Mouse (Mus musculus) heart, embryonic 10.5 days (tissue): ENCODE measurements around the gene Txnrd1. TPM values are rescaled to one million over a fixed set of nuclear protein-coding genes. Genes with fewer than 3 reads are reported as not detected.
A peak's percentile ranks its signal among the peaks of the same experiment; 100 is the strongest.

Experiments
- DNase-seq: peaks from one replicate; pipeline ENCODE4 v3.0.0-alpha.2; 2017; ENCODE audit warnings: low spot score
- H3K27ac ChIP-seq: fragments of 300-500 bp; sonication (generic); 2 replicates; pipeline ENCODE4 v1.5.1; 2016; ENCODE audit warnings: mild to moderate bottlenecking
- H3K27me3 ChIP-seq: fragments of 300-500 bp; sonication (generic); 2 replicates; pipeline ENCODE4 v1.6.1; 2016; ENCODE audit warnings: mild to moderate bottlenecking; ENCODE audit not compliant: poor library complexity, insufficient read depth, severe bottlenecking
- H3K36me3 ChIP-seq: fragments of 300-500 bp; sonication (generic); 2 replicates; pipeline ENCODE4 v1.6.1; 2016; ENCODE audit warnings: mild to moderate bottlenecking, moderate library complexity
- H3K4me1 ChIP-seq: fragments of 300-500 bp; sonication (generic); 2 replicates; pipeline ENCODE4 v1.6.1; 2016; ENCODE audit warnings: mild to moderate bottlenecking
- H3K4me3 ChIP-seq: fragments of 300-500 bp; sonication (generic); 2 replicates; pipeline ENCODE4 v1.5.1; 2016; ENCODE audit warnings: mild to moderate bottlenecking, moderate library complexity
- H3K9me3 ChIP-seq: fragments of 300-500 bp; sonication (generic); 2 replicates; pipeline ENCODE4 v1.6.1; 2016; ENCODE audit warnings: mild to moderate bottlenecking, moderate library complexity
- WGBS: fragments of 180-500 bp; shearing (Covaris S2); methylation state at CpG from one replicate; pipeline ENCODE4 v1.1.7; 2016; 5-methylcytosine and 5-hydroxymethylcytosine counted together
- polyA plus RNA-seq: library from polyadenylated mRNA; unstranded; fragments of >200 nt; fragmentation: Nextera tagmentation; extraction: Ambion mirVana; gene quantifications from 2 replicates; pipeline ENCODE4 v1.2.1, GENCODE M21; 2016

Gene Txnrd1
- polyA plus RNA-seq, 1 experiment from 2014 or later: 120 TPM

DNA sequence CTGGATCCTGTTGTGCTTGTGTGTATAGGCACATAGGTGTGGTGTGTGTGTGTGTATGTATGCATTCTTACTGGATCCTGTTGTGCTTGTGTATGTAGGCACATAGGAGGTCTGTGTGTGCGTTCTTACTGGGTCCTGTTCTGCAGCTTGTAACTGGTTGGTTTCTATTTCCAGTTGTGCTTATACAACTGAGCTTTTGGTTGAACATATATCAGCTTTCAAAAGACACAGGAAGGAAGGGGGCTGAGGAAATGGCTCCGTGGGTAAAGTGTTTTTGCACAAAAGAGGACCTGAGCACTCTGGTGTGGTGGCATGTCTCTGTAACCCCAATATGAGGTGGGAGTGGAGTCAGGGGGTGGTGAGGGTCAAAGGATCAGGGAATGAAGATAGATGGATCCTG, 57.2 kb downstream of the Txnrd1 start:
- Histone ChIP-seq H3K27ac (0 out of 2 replicates have a peak overlapping the region, but pooled peaks have one; percentile 19), H3K27me3 (no peaks in the 10 kb centered on the region), H3K4me1 (peaks cover 13% of the 10 kb centered on the region; the same call in 1 of the 2 replicates), H3K9me3 (no peaks in the 10 kb centered on the region), H3K4me3 (no peak overlapping the region), H3K36me3 (peaks cover 95% of the 10 kb centered on the region)
- 75% methylated on average over 2 of the region's 2 CpGs for WGBS
- DNase-seq: no peak

DNA sequence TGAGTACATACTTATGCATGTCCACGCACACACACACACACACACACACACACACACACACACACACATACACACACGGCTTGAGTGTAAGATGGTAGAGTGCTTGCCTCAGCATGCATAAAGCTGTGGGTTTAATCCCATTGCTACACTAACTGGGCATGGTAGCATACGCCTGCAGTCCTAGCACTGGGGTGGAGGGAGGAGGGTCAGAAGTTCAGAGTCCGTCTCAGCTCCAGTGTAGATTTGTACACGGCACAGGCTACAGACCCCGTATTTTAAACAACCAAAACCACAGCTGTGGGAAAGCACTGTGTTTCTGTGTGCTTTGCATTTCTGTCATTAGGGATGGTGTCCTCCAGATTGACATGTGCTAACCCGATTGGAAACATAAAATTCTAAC, 57.7 kb downstream of the Txnrd1 start:
- peaks cover 13% of the 10 kb centered on the region; the same call in 1 of the 2 replicates for H3K4me1 ChIP-seq
- peaks cover 95% of the 10 kb centered on the region for H3K36me3 ChIP-seq
- no peak overlapping the region for H3K4me3 ChIP-seq
- WGBS: 85% methylated on average over 7 of the region's 7 CpGs
- no peaks in the 10 kb centered on the region for H3K9me3 ChIP-seq
- no peak for DNase-seq
- no peak overlapping the region for H3K27ac ChIP-seq
- H3K27me3 ChIP-seq: no peaks in the 10 kb centered on the region

DNA sequence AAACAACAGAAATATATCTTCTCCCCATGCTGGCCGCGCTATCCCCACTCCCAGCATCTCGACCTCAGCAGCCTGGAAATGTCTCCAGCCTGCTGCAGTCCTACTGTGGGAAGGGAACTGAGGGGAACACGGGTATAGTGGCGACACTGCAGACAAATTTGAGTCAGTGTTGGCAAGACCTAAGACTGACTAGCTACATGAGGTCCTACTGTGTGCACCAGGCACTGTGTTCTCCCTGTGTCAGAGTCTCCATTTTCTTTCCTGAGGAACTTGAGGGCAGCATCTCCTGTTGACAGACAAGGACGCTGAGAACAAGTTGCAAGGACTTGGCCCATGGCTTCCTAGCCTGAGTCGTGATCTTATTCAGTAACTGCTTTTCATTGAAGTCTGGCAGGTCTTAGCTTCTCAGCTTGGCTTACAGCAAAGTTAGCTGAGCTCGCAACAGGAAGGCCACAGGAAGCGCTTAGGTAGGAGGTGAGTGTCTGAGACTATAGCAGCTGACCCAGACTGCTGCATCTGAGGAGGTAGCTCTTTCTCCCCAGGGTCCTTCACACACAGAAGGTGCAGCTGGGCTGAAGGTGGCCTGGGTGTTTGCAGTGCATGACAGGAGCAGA, 58.8 kb downstream of the Txnrd1 start:
- peaks cover 94% of the 10 kb centered on the region for H3K36me3 ChIP-seq

DNA sequence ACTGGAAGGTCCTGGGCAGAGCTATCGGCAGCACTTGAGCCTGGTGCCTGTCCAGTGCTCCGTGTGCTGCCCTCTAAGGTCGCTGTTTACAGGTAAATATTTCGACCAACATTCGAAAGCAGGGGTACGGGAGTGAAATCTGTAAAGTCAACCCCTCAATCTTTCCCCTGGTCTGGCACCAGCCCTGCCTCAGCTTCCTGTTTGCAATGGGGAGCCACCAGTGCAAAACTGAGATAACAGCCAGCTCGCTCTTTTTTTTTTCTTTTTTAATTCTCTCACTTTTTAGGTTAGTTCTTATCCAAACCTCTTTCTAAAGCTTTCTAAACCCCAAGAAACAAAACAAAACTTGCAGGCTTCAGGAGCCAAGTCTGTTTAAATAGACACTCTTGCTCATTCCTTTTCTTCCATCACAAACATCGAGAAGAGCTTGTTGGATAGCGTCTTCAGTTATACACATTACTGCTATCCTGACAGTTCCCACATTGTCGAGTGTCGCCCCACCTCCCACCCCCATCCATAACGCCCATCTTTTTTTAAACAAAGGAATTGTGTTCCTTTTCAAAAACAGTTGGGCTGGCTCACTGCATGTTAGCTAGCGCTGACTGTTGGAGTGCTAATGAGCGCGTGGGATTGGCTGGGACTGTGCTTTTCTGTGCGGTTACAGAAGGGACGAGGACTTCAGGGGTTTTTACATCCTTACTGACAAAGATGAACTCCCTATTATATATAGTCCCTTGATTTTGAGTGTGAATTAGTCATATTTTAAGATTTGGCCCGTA, 60.3 kb downstream of the Txnrd1 start:
- WGBS: 74% methylated on average over 18 of the region's 18 CpGs
- Histone ChIP-seq H3K36me3 (peaks cover 87% of the 10 kb centered on the region), H3K4me1 (peaks cover 19% of the 10 kb centered on the region; the same call in 1 of the 2 replicates), H3K4me3 (no peak overlapping the region), H3K9me3 (no peaks in the 10 kb centered on the region), H3K27ac (no peak overlapping the region), H3K27me3 (no peaks in the 10 kb centered on the region)
- DNase-seq: no peak

More for the DNA sequence above, 58.8 kb downstream of the Txnrd1 start:
- H3K4me3 ChIP-seq: no peak overlapping the region
- no peaks in the 10 kb centered on the region for H3K27me3 ChIP-seq
- 88% methylated on average over 9 of the region's 9 CpGs for WGBS
- H3K27ac ChIP-seq: no peak overlapping the region
- DNase-seq: no peak
- H3K4me1 ChIP-seq: peaks cover 13% of the 10 kb centered on the region; the same call in 1 of the 2 replicates
- no peaks in the 10 kb centered on the region for H3K9me3 ChIP-seq

DNA sequence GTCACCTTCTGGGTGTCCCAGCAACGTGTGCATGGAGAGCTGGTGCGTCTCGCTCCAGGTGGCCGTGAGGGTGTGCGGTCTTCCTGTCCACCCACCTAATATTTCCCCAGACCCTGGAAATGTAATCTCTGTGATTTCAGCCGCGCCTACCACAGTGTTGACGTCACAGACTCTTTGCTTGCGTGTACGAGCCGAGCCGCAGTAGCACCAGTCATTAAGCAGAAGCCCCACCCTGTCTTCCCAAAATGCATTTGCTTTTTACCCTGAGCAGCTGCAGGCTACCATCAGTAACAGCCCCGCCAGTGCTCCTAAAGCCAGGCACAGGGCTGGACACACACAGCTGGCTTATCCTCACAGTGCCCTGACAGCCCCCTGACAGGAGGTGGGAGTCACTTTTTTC, 64.2 kb downstream of the Txnrd1 start:
- Histone ChIP-seq H3K36me3 (peaks cover 50% of the 10 kb centered on the region), H3K4me3 (no peak overlapping the region), H3K9me3 (no peaks in the 10 kb centered on the region), H3K27me3 (no peaks in the 10 kb centered on the region), H3K4me1 (peaks cover 31% of the 10 kb centered on the region), H3K27ac (no peak overlapping the region)
- 96% methylated on average over 13 of the region's 13 CpGs for WGBS
- no peak for DNase-seq

DNA sequence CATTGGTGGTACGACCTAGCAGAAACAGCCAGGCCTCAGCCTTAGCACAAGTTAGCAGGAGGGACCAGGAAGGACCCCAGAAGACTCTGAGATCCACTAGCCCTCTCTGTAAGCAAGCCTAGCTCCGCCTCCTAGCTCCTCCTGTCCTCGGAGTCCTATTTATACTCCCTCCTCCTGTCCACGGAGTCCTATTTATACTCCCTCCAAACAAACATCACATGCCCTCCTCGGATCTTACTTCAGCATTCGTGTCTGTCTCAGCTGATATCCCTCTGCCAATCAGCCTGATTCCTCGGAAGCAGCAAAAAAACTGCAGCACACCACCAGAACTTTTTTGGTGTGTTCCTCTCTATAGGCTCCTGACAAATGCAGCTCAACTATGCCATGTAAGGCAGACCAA, 65.1 kb downstream of the Txnrd1 start:
- peaks cover 40% of the 10 kb centered on the region for H3K36me3 ChIP-seq
- 35% methylated on average over 7 of the region's 7 CpGs for WGBS
- no peak overlapping the region for H3K27ac ChIP-seq
- no peak for DNase-seq
- no peak overlapping the region for H3K4me3 ChIP-seq
- H3K9me3 ChIP-seq: no peaks in the 10 kb centered on the region
- peaks cover 40% of the 10 kb centered on the region for H3K4me1 ChIP-seq
- H3K27me3 ChIP-seq: no peaks in the 10 kb centered on the region

DNA sequence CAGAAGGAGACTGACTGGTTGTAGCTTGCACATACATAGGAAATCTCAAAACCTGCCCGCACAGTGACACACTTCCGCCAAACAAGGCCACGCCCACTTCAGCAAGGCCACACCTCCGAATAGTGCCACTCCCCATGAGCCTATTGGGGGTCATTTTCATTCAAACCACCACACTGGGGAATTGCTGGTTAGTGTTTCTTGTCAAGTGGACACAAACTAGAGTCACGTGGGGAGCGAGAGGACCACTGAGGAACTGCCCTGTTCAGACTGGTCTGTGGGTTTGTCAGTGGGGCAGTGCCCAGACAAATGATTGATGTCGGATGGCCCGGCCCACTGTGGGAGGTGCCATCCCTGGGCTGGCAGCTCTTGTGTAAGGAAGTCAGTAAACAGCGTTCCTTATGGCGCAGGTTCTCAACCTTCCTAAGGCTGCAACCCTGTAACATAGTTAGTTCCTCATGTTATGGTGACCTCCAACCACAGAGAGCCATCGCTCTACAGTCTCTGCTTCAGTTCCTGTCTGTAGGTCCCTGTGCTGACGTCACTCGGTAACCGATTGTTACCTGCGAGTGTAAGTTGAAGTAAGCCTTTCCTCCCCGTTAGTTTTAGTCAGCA, 66.2 kb downstream of the Txnrd1 start:
- H3K4me1 ChIP-seq: peaks cover 40% of the 10 kb centered on the region
- H3K36me3 ChIP-seq: peaks cover 31% of the 10 kb centered on the region
- WGBS: 39% methylated on average over 16 of the region's 16 CpGs
- DNase-seq: no peak
- H3K27me3 ChIP-seq: peaks cover under 1% of the 10 kb centered on the region; the same call in 1 of the 2 replicates
- H3K27ac ChIP-seq: no peak overlapping the region
- no peaks in the 10 kb centered on the region for H3K9me3 ChIP-seq
- H3K4me3 ChIP-seq: peak overlapping the region; percentile 20

DNA sequence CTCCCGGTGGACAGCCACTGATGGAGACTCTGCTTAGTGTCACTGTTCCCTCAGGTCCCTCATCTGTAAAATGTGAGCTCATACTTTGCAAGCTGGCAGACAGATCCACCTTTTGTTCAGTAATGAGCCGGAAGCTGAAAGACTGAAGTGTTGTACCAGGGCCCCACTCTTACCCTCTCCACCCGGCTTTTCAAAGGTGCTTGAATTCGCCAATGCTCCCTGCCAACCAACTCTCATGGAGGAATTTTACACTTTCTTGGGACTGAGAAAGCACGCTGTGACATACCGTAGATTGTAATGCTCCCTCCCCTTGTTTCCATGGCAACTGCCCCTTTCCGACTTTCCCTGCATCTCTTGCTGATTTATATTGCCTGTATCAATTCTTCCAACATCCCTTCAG, 66.8 kb downstream of the Txnrd1 start:
- Histone ChIP-seq H3K4me1 (peaks cover 34% of the 10 kb centered on the region), H3K36me3 (peaks cover 26% of the 10 kb centered on the region), H3K4me3 (peak overlapping the region; percentile 20; the same call in 1 of the 2 replicates), H3K27me3 (peaks cover 5% of the 10 kb centered on the region; the same call in 1 of the 2 replicates), H3K9me3 (no peaks in the 10 kb centered on the region), H3K27ac (no peak overlapping the region; the same call in 1 of the 2 replicates)
- DNase-seq: no peak
- WGBS: 33% methylated on average over 7 of the region's 7 CpGs

DNA sequence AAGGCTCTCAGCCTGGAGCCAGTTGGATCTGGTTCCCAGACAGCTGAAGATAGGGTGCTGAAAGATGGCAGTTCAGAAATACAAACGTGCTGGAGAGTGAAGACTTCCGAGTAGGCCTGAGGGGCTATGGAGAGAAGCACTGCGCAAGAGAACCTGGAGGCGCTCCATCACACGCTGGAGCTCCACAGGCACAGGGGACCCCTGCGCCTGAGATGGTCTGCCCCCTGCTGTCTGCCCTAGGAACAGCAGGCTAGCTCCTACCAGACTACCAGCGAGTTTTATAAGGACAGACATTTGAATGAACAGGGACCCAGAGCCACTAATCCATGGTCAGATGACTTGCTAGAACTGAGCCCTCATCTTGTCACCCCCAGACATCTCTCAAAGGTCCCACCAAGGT, 67.7 kb downstream of the Txnrd1 start:
- peak; percentile 88 for DNase-seq
- Histone ChIP-seq H3K4me1 (peaks cover 33% of the 10 kb centered on the region), H3K27me3 (peaks cover 5% of the 10 kb centered on the region; the same call in 1 of the 2 replicates), H3K27ac (no peak overlapping the region), H3K4me3 (no peak overlapping the region), H3K36me3 (peaks cover 17% of the 10 kb centered on the region), H3K9me3 (no peaks in the 10 kb centered on the region)
- whole genome bisulfite sequencing: 3% methylated on average over 7 of the region's 7 CpGs

DNA sequence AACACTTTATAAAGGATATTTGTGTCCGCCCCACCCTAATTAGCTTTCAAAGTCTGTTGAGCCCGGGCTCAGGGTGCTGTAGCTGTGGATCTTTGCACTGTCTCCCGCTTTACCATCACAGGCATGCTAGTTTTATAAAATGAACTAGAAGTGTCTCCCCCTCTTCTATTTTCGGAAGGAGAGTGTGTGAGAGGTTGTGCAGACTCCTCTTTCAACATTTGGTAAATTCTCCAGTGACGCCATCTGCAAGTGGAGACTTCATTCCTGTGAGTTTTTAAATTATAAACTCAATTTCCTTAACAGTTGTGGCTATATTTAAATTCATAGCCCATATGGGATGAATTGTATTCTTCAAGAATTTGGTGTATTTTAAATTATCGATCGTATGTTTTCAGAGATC, 74.8 kb downstream of the Txnrd1 start:
- Histone ChIP-seq H3K27me3 (peaks cover 22% of the 10 kb centered on the region), H3K9me3 (no peaks in the 10 kb centered on the region), H3K36me3 (no peaks in the 10 kb centered on the region), H3K27ac (no peak overlapping the region), H3K4me3 (no peak overlapping the region), H3K4me1 (peaks cover 11% of the 10 kb centered on the region)
- no peak for DNase-seq
- 76% methylated on average over 7 of the region's 7 CpGs for WGBS

DNA sequence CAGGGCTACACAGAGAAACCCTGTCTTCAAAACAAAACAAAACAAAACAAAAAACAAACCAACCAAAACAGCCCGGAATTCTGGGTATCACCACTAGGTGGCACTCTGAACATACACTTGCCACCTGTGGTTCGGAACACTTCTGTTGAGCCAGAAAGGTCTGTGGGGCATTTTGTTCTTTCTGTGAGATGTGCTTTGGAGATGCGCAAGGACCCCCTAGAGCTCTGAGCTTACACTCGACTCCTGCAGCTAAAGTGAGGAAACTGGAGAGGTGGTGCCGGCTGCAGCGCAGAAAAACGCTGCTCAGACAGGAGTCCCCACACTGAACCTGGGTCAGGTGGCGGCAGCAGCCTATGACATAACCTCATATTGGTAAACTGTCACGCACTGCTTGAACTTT, 75.6 kb downstream of the Txnrd1 start:
- Histone ChIP-seq H3K4me1 (peaks cover 8% of the 10 kb centered on the region), H3K4me3 (no peak overlapping the region), H3K36me3 (no peaks in the 10 kb centered on the region), H3K27me3 (peaks cover 22% of the 10 kb centered on the region), H3K27ac (no peak overlapping the region), H3K9me3 (no peaks in the 10 kb centered on the region)
- 16% methylated on average over 9 of the region's 9 CpGs for WGBS
- no peak for DNase-seq

DNA sequence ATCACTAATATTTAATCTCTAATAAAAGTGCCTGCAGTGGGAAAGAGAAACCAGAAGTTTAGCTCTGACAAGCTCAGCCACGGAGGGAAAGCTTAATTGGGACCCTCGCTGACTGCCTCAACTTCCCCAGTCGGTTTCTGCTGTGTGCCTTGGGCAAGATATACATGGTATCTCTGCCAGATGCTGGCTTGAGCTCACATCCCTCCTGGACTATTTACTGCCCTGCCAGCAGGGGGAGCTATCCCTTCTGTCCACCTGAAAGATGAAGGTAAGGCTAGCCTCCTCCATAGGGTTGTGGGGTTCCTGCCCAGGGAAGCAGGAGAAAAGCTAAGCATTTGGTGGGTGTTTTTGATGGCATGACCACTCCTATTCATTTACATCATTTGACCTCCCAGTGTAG, 76.4 kb downstream of the Txnrd1 start:
- H3K27ac ChIP-seq: no peak overlapping the region
- H3K36me3 ChIP-seq: no peaks in the 10 kb centered on the region
- H3K4me1 ChIP-seq: peaks cover 8% of the 10 kb centered on the region
- 71% methylated on average over 3 of the region's 3 CpGs for WGBS
- peaks cover 18% of the 10 kb centered on the region for H3K27me3 ChIP-seq
- no peak overlapping the region for H3K4me3 ChIP-seq
- H3K9me3 ChIP-seq: no peaks in the 10 kb centered on the region
- no peak for DNase-seq

DNA sequence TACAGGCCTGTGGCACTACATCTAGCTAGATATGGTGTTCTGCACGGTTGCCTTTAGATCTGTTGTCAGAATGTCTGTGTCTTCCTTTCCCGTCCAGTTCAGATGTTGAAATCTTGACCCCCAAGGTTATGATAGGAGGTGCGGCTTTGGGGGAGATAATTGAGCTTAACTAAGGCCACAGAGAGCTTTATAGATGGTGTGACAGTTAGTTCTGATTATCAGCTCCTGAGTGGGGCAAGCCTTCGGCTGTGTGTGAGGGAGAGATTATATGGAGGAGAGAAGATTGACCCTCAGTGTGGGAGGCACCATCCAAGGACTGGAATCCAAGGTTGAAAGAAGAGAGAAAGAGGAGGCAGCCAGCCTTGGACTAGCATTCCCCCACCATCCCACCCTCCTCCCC, 79.5 kb downstream of the Txnrd1 start:
- Histone ChIP-seq H3K4me3 (no peak overlapping the region), H3K27ac (no peak overlapping the region), H3K27me3 (peaks cover 13% of the 10 kb centered on the region), H3K9me3 (no peaks in the 10 kb centered on the region), H3K36me3 (no peaks in the 10 kb centered on the region), H3K4me1 (peaks cover 8% of the 10 kb centered on the region)
- 70% methylated on average over 4 of the region's 4 CpGs for WGBS
- no peak for DNase-seq
